In genomic region chr4:142189960-142190359, GRCm38 (mm10) we compare ENCODE assay signal across 21 mouse cellular contexts. TPM values are rescaled to one million over a fixed set of nuclear protein-coding genes. Genes with fewer than 3 reads are reported as not detected.
DNase-seq lines count a peak whose midpoint lies in the region; ATAC-seq and TF ChIP-seq lines count a peak whose summit lies in the region.
"Had no signal": no experiment of that assay in that cellular context is flagged by ENCODE, and none has a peak within 500 bp of the region (broad histone marks: within the 10 kb centered on the region; RNA-seq: fewer than 3 reads in every experiment).

No protein-coding gene starts in this region.

- no peak for DNase-seq in forebrain, postnatal 0 days
- DNase-seq in layer of hippocampus, adult 8-10 months (ENCODE audit: low spot score in 2 of 2), result peak; percentile 56 to 70
- no peak for DNase-seq in layer of hippocampus, postnatal 10 days (ENCODE audit: low spot score in 2 of 2)
- peak; percentile 48 to 56 for DNase-seq in left cerebral cortex, adult 9 months (ENCODE audit: low spot score in 2 of 2)
- DNase-seq in left cerebral cortex, postnatal 10 days (ENCODE audit: extremely low spot score in 1 of 2, low spot score in 2 of 2), result no peak
- peak; percentile 94 for DNase-seq in brain, adult 2 months (ENCODE audit: low read depth, low spot score)
- no peak for DNase-seq in liver
- DNase-seq: adrenal gland, postnatal 14 days; cerebellum, adult 8-10 months; cerebellum, postnatal 14 days; gastrocnemius, postnatal 36 days; heart, adult 11 months; heart, postnatal 36 days had no signal

- no peak overlapping the region for H3K4me3 ChIP-seq in forebrain, postnatal 0 days (ENCODE audit: low read depth, low read length)
- H3K4me3 ChIP-seq in forebrain, embryonic 15.5 days, result no peak overlapping the region
- H3K4me3 ChIP-seq: embryonic facial prominence, embryonic 12.5 days; heart, embryonic 13.5 days; hindbrain, embryonic 15.5 days had no signal

- H3K27me3 ChIP-seq in forebrain, postnatal 0 days (ENCODE audit: insufficient read depth, low read length), result no peaks in the 10 kb centered on the region
- H3K27me3 ChIP-seq in forebrain, embryonic 15.5 days, result no peaks in the 10 kb centered on the region
- H3K27me3 ChIP-seq: embryonic facial prominence, embryonic 12.5 days; heart, embryonic 13.5 days; hindbrain, embryonic 15.5 days; Patski had no signal

- H3K36me3 ChIP-seq in forebrain, postnatal 0 days (ENCODE audit: insufficient read depth), result no peaks in the 10 kb centered on the region
- H3K36me3 ChIP-seq in forebrain, embryonic 15.5 days, result no peaks in the 10 kb centered on the region
- H3K36me3 ChIP-seq: heart, embryonic 13.5 days; hindbrain, embryonic 15.5 days had no signal

- intact Hi-C loops in left cerebral cortex, postnatal 10 days (cut with DNase I), result no loop called here

- no peaks in the 10 kb centered on the region for H3K9me3 ChIP-seq in forebrain, postnatal 0 days (ENCODE audit: low read length)
- H3K9me3 ChIP-seq in forebrain, embryonic 15.5 days, result no peaks in the 10 kb centered on the region
- H3K9me3 ChIP-seq: embryonic facial prominence, embryonic 12.5 days; heart, embryonic 13.5 days; hindbrain, embryonic 15.5 days had no signal

- no peak for TF ChIP-seq CTCF in forebrain, postnatal 0 days (IDR thresholded peaks at IDR 0.05; ENCODE audit: low read depth)

- ATAC-seq in forebrain, postnatal 0 days, result peak; percentile 18; the same call in 1 of the 2 replicates
- ATAC-seq in forebrain, embryonic 15.5 days (replicated peaks), result no peak
- ATAC-seq: activated CD4-positive, CD25-positive, alpha-beta regulatory T cell, adult 4 months; forebrain, embryonic 16.5 days; Patski had no signal

- WGBS in forebrain, postnatal 0 days, result 83% methylated on average over 8 of the region's 8 CpGs
- WGBS in forebrain, embryonic 15.5 days, result 84% methylated on average over 8 of the region's 8 CpGs

- H3K9ac ChIP-seq in forebrain, postnatal 0 days, result no peak overlapping the region
- H3K9ac ChIP-seq in forebrain, embryonic 15.5 days (replicated peaks), result no peak overlapping the region
- H3K9ac ChIP-seq: embryonic facial prominence, embryonic 12.5 days; heart, embryonic 13.5 days; hindbrain, embryonic 15.5 days had no signal

- no peak overlapping the region for H3K27ac ChIP-seq in forebrain, postnatal 0 days (ENCODE audit: low read depth, low read length)
- H3K27ac ChIP-seq in forebrain, embryonic 15.5 days (replicated peaks), result no peak overlapping the region
- H3K27ac ChIP-seq: embryonic facial prominence, embryonic 12.5 days; heart, embryonic 13.5 days; hindbrain, embryonic 15.5 days had no signal

- H3K4me2 ChIP-seq in forebrain, postnatal 0 days (ENCODE audit: low read depth), result no peak overlapping the region
- no peak overlapping the region for H3K4me2 ChIP-seq in forebrain, embryonic 15.5 days (replicated peaks)
- H3K4me2 ChIP-seq: embryonic facial prominence, embryonic 12.5 days; heart, embryonic 13.5 days; hindbrain, embryonic 15.5 days had no signal

- H3K4me1 ChIP-seq in forebrain, postnatal 0 days (ENCODE audit: insufficient read depth), result no peaks in the 10 kb centered on the region
- H3K4me1 ChIP-seq in forebrain, embryonic 15.5 days, result peaks cover 11% of the 10 kb centered on the region; the same call in 1 of the 2 replicates

RNA-seq across cellular contexts. Expression of gene Kazn, which starts 49.2 kb away (rescaled TPM):
- 48.4 and 56.4 TPM in 2 replicates for total RNA-seq in forebrain, postnatal 0 days (2014; rRNA removed)
- 15.1 and 18.7 TPM in 2 replicates for polyA plus RNA-seq in forebrain, postnatal 0 days (2015; fragmentation: Nextera tagmentation; extraction: Ambion mirVana)
- polyA plus RNA-seq in forebrain, embryonic 15.5 days (2015; fragmentation: Nextera tagmentation; extraction: Ambion mirVana), result 25.2 and 25.6 TPM in 2 replicates
- 10 to 100 TPM; 44.3 to 48.2 (median 44.9) TPM for total RNA-seq in layer of hippocampus, adult 8-10 months (2022)
- 10 to 100 TPM; 40.3 to 52.8 TPM for total RNA-seq in layer of hippocampus, postnatal 10 days (2021)
- total RNA-seq in left cerebral cortex, postnatal 10 days (2021), result 10 to 100 TPM; 65.2 to 71.9 TPM
- polyA plus RNA-seq: activated CD4-positive, CD25-positive, alpha-beta regulatory T cell, adult 4 months; C2C12 had no signal

Comparison
In these comparisons a context has a peak if more than half of its experiments do, and no peak if none do; other contexts are left out.
1. DNase-seq: peak in layer of hippocampus, adult 8-10 months (2 of 2), left cerebral cortex, adult 9 months (2 of 2) and brain, adult 2 months (single experiment); none in forebrain, postnatal 0 days (single experiment), layer of hippocampus, postnatal 10 days (0 of 2), left cerebral cortex, postnatal 10 days (0 of 2) and liver (single experiment).